Mouse (Mus musculus): ENCODE results near the gene Gm11639.

DNA sequence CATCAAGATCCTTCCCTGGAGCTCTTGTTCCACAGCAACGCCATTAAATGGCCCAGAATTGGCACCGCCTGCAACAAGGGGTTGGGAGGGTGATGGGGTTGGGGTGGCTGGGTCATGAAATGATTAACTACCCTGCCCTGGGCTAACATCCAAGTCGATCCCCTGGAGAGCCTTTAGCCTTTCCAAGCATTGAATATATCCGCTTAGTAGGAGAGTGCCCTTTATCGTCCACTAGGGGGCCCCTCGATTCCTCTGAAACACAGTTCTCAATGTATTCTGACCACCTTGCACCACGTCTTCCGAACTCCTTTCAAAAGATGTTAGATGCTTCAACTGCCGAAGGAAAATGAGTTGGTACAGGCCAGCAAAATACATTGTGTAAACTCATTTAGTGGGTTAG is 438.5 kb downstream of the Gm11639 start:
- TF ChIP-seq CTCF (IDR thresholded peaks at IDR 0.05; ENCODE audit: extremely low read depth, insufficient read length, insufficient replicate concordance, low read depth, low read length) (peak; percentile 45; the same call in 1 of the 2 replicates), POLR2A (IDR thresholded peaks at IDR 0.05; ENCODE audit: low read depth, low read length) (no peak)
